Mouse (Mus musculus): Measurements from ENCODE around the gene Neurl2. TPM values are rescaled to one million over a fixed set of nuclear protein-coding genes. Genes with fewer than 3 reads are reported as not detected.

Neurl2 gene
- polyA plus RNA-seq, 1 experiment from 2014 or later: 4.6 TPM

DNA sequence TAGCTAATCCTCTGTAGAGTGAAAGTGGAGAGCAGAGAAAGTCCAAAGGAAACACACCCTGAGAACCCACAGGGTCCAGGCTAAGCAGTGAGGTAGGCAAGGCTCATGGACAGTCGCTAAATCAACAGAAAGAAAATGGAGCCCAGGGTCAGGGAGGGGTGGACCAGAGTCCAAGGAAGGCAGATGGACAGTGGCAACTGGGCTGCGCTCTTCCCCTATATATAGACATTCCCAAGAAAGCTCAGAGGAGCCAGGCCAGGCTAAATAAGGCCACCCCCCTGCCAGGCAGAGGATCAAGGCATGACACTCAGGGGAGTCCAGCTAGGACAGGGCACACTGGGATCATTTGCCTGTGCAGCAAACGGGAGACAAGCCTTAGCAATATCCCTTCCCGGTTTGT lies 51.4 kb downstream of the Neurl2 start:
- 0 out of 2 replicates have a peak, but pooled peaks cover 6% of the 10 kb centered on the region for H3K4me1 ChIP-seq (replicated peaks; ENCODE audit: control insufficient read depth, insufficient read depth, low read length)
- H3K36me3 ChIP-seq (ENCODE audit: control insufficient read depth, insufficient read depth): no peaks in the 10 kb centered on the region
- no peaks in the 10 kb centered on the region for H3K9me3 ChIP-seq (ENCODE audit: control insufficient read depth)
- no peak overlapping the region for H3K4me3 ChIP-seq (ENCODE audit: low read depth, low read length)
- ATAC-seq: no peak
- TF ChIP-seq CTCF (IDR thresholded peaks at IDR 0.05; ENCODE audit: low read depth): no peak
- 74% methylated on average over 4 of the region's 4 CpGs for WGBS
- H3K9ac ChIP-seq (ENCODE audit: low read depth, low read length): no peak overlapping the region
- H3K27ac ChIP-seq (ENCODE audit: low read depth, low read length): no peak overlapping the region
- no peaks in the 10 kb centered on the region for H3K27me3 ChIP-seq (replicated peaks; ENCODE audit: control insufficient read depth, insufficient read depth, low read length)
- no peak overlapping the region for H3K4me2 ChIP-seq (replicated peaks; ENCODE audit: low read depth)

Other genes with a start within 250 kb of the Neurl2 start
- 0.14 TPM in 1 of 2 replicates, not detected in the other for gene Wfdc6a, start 248.0 kb downstream of the Neurl2 start, polyA plus RNA-seq (2015; fragmentation: Nextera tagmentation; extraction: Ambion mirVana)
- gene Eppin, start 239.9 kb downstream of the Neurl2 start, polyA plus RNA-seq (2015; fragmentation: Nextera tagmentation; extraction: Ambion mirVana): not detected in 2 replicates
- gene Wfdc6b, start 219.9 kb downstream of the Neurl2 start, polyA plus RNA-seq (2015; fragmentation: Nextera tagmentation; extraction: Ambion mirVana): not detected in 2 replicates
- gene Wfdc8, start 219.8 kb downstream of the Neurl2 start, polyA plus RNA-seq (2015; fragmentation: Nextera tagmentation; extraction: Ambion mirVana): not detected in 2 replicates
- gene Wfdc16, start 194.7 kb downstream of the Neurl2 start, polyA plus RNA-seq (2015; fragmentation: Nextera tagmentation; extraction: Ambion mirVana): not detected in 2 replicates
- gene Wfdc10, start 177.4 kb downstream of the Neurl2 start, polyA plus RNA-seq (2015; fragmentation: Nextera tagmentation; extraction: Ambion mirVana): not detected in 2 replicates
- gene Wfdc9, start 176.9 kb downstream of the Neurl2 start, polyA plus RNA-seq (2015; fragmentation: Nextera tagmentation; extraction: Ambion mirVana): not detected in 2 replicates
- not detected in 2 replicates for gene Wfdc11, start 159.4 kb downstream of the Neurl2 start, polyA plus RNA-seq (2015; fragmentation: Nextera tagmentation; extraction: Ambion mirVana)
- 0.14 and 0.18 TPM in 2 replicates for gene Wfdc13, start 148.3 kb downstream of the Neurl2 start, polyA plus RNA-seq (2015; fragmentation: Nextera tagmentation; extraction: Ambion mirVana)
- gene Spint4, start 135.0 kb downstream of the Neurl2 start, polyA plus RNA-seq (2015; fragmentation: Nextera tagmentation; extraction: Ambion mirVana): not detected in 2 replicates
- gene Spint5, start 118.2 kb downstream of the Neurl2 start, polyA plus RNA-seq (2015; fragmentation: Nextera tagmentation; extraction: Ambion mirVana): not detected in 2 replicates
- 0.85 and 0.95 TPM in 2 replicates for gene Wfdc3, start 87.5 kb downstream of the Neurl2 start, polyA plus RNA-seq (2015; fragmentation: Nextera tagmentation; extraction: Ambion mirVana)
- 39.4 and 43.3 TPM in 2 replicates for gene Dnttip1, start 87.5 kb downstream of the Neurl2 start, polyA plus RNA-seq (2015; fragmentation: Nextera tagmentation; extraction: Ambion mirVana)
- gene Ube2c, start 63.6 kb downstream of the Neurl2 start, polyA plus RNA-seq (2015; fragmentation: Nextera tagmentation; extraction: Ambion mirVana): 118 and 121 TPM in 2 replicates
- 0.51 and 0.73 TPM in 2 replicates for gene Tnnc2, start 53.5 kb downstream of the Neurl2 start, polyA plus RNA-seq (2015; fragmentation: Nextera tagmentation; extraction: Ambion mirVana)
- 12.5 and 13.0 TPM in 2 replicates for gene Snx21, start 47.6 kb downstream of the Neurl2 start, polyA plus RNA-seq (2015; fragmentation: Nextera tagmentation; extraction: Ambion mirVana)
- gene Acot8, start 28.6 kb downstream of the Neurl2 start, polyA plus RNA-seq (2015; fragmentation: Nextera tagmentation; extraction: Ambion mirVana): 52.5 and 54.4 TPM in 2 replicates
- 3.7 and 4.2 TPM in 2 replicates for gene Zswim3, start 28.4 kb downstream of the Neurl2 start, polyA plus RNA-seq (2015; fragmentation: Nextera tagmentation; extraction: Ambion mirVana)
- 7.0 and 7.6 TPM in 2 replicates for gene Zswim1, start 10.8 kb downstream of the Neurl2 start, polyA plus RNA-seq (2015; fragmentation: Nextera tagmentation; extraction: Ambion mirVana)
- gene Spata25, start 4.9 kb downstream of the Neurl2 start, polyA plus RNA-seq (2015; fragmentation: Nextera tagmentation; extraction: Ambion mirVana): not detected in 2 replicates
- 1,079 and 1,142 TPM in 2 replicates for gene Ctsa, start 583 bp downstream of the Neurl2 start, polyA plus RNA-seq (2015; fragmentation: Nextera tagmentation; extraction: Ambion mirVana)
- gene Pltp, start 24.3 kb upstream of the Neurl2 start, polyA plus RNA-seq (2015; fragmentation: Nextera tagmentation; extraction: Ambion mirVana): 14.5 and 16.2 TPM in 2 replicates
- gene Pcif1, start 45.8 kb upstream of the Neurl2 start, polyA plus RNA-seq (2015; fragmentation: Nextera tagmentation; extraction: Ambion mirVana): 43.2 and 44.0 TPM in 2 replicates
- 3.6 and 3.8 TPM in 2 replicates for gene Zfp335, start 78.3 kb upstream of the Neurl2 start, polyA plus RNA-seq (2015; fragmentation: Nextera tagmentation; extraction: Ambion mirVana)
- 9.6 and 9.8 TPM in 2 replicates for gene Mmp9, start 107.3 kb upstream of the Neurl2 start, polyA plus RNA-seq (2015; fragmentation: Nextera tagmentation; extraction: Ambion mirVana)
- 0.09 and 0.47 TPM in 2 replicates for gene Slc12a5, start 127.3 kb upstream of the Neurl2 start, polyA plus RNA-seq (2015; fragmentation: Nextera tagmentation; extraction: Ambion mirVana)
- gene Ncoa5, start 201.4 kb upstream of the Neurl2 start, polyA plus RNA-seq (2015; fragmentation: Nextera tagmentation; extraction: Ambion mirVana): 11.9 and 13.9 TPM in 2 replicates
- gene Cd40, start 222.2 kb upstream of the Neurl2 start, polyA plus RNA-seq (2015; fragmentation: Nextera tagmentation; extraction: Ambion mirVana): 3.6 and 4.6 TPM in 2 replicates

Measured in intestine, postnatal 0 days (tissue).